Mouse (Mus musculus): Measurements from ENCODE around the gene Gpx7.

DNA sequence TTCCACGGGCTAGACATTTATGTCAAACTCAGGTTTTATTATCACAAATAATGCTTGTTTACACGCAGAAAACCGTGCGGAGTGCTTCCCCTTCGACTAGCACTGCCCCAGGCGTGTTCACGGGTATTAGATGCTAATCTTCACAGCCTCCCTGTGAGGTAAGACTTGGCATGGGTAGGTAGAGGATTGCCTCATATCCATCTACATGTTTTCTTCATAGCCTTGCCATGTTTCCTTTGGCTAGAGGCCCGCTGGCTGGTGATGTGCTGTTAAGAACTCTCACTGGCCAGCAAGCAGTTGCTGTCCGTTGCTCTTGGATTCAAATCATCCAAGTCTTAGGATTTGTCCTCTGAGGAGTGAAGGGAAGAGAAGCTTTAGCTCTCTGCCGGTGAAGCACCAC is 6.4 kb downstream of the Gpx7 start:
- no peak for TF ChIP-seq CTCF (IDR thresholded peaks at IDR 0.05; ENCODE audit: extremely low read depth, insufficient read depth, low read length)
- TF ChIP-seq POLR2A (IDR thresholded peaks at IDR 0.05; ENCODE audit: extremely low read depth, insufficient read depth, low read length) = no peak

Measured in cortical plate, adult 2 months (tissue).